Mouse (Mus musculus): ENCODE results near the gene Trim8.
A peak's percentile ranks its signal among the peaks of the same experiment; 100 is the strongest.

Trim8 gene

DNA sequence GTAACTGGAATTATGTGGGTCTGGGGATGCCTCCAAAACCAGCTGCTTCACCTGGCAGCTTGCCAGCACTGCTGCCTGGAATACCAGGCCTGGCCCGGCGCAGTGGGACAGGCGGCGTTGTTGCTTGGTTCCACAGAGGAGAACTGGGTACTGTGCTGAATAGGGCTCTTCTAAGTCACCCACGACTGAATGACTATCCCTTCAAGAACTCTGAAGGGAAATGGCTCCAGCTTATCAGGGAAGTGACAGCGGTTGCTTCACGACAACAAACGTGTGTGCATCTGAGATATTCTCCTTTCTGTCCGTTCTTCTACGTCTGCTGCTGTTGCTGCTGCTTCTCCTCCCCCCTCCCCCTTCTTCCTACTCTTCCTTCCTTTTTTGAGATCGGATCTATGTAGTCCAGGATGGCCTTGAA lies 52.0 kb downstream of the Trim8 start:
- peak in 1 of 2 experiments; percentile 53 for DNase-seq

DNA sequence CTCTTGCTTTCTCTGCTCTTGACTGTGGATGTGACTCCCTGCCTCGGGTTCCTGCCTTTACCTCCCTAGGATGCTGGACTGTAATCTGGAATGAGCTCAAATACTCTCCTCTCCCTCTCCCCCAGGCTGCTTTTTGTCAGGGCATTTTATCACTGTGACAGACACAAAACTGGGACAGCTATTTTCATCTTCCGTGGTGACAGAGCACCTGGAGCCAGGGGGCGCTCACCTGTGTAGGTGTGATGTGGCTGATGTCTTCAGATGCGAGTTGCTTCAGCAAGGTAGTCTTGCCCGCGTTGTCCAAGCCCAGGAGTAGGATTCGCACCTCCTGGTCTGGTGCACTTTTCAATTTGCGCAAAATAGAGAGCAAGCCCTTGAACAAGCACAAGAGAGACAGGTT lies 56.5 kb downstream of the Trim8 start:
- DNase-seq, result no peak

DNA sequence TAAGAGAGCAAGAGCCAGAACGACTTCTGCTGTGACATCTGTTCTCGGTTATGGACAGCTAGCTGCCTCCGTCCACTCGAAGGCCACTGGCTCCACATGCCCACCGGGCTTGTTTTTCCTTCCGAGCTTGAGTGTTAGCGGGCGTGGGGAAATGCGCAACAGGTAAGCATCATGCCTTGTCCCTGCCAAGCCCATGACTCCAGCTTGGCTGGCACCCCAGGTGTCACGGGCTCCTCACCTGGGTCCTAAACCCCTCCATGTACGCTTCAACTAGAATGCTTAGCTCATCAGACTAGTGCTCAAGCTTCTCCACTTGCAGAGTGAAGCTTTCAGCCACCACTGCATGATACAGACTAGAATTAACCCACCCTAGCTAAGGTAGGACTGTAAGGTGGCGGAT lies 57.1 kb downstream of the Trim8 start:
- DNase-seq, result peak; percentile 75 to 83

DNA sequence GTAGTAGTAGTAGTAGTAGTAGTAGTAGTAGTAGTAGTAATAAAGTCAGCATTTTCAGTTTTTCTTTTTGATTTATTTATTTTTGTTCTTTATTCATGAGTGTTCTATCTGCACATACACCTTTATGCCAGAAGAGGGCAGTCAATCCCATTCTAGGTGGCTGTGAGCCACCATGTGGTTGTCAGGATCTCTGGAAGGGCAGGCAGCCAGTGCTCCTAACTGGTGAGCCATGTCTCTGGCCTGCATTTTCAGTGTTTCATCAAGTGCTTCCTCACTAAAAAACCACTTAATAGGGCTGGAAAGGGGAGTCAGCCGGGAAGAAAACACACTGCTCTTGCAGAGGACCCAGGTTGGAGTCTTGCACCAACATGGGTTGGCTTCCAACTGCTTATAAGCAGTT lies 60.6 kb downstream of the Trim8 start:
- DNase-seq, result peak; percentile 77 to 83

DNA sequence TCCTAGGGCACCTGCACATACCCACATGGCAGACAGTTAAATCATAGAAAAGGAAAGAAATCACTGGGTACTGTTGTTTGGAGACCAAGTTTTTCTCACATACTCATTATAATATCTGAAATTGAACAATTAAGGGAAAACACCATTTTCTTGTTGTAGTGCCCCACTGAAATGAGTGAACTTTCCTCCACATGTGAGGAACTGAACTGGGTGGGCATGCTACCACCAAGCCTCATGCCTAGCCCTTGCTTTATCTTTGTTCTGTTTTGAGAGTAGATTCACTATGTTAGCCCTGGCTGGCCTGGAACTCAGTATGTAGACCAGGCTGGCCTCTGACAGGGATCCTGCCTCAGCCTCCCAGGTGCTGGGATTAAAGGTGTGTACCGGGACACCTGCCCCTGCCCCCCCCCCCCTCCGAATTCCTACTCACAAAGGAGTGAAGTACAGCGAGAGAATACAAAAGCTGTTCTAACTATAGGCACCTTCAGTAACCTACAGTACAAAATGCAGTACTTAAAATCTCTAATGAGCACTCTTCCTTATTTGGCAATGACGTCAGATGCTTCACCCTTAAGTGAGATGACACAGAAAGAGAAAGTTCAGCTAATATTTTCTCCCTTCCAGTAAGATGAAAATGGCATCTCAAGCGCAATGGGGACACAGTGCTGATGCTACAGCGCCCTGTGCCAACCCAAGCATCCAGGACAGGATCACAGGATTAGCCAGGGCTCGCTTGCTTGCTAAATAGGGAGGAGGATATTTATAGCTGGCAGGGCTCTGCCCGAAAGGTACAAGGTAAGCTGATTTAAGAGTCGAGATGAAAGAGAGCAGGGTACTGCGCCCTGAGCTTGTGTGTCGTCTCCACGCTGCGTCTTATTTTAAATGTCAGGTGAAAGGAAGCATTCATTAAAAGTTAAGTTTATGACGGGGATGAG lies 61.3 kb downstream of the Trim8 start:
- DNase-seq, result peak; percentile 72 to 81

DNA sequence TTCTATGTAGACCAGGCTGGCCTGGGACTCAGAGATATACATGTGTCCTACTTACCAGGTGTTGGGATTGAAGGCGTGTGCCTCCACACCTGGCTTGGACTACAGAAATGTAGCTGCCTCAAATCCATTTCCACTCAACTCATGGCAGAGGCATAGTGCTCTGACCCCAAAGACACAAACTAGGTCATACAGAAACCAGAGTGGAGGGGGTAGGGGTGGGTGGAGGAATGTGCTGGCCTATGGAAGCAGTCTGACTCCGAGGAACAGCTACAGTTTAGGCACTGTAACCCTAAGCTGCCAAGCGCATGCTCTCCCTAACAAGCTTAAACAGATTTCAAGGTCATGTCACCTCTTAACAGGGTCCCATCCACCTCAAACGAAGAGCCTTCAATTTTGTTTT lies 62.1 kb downstream of the Trim8 start:
- DNase-seq, result no peak

DNA sequence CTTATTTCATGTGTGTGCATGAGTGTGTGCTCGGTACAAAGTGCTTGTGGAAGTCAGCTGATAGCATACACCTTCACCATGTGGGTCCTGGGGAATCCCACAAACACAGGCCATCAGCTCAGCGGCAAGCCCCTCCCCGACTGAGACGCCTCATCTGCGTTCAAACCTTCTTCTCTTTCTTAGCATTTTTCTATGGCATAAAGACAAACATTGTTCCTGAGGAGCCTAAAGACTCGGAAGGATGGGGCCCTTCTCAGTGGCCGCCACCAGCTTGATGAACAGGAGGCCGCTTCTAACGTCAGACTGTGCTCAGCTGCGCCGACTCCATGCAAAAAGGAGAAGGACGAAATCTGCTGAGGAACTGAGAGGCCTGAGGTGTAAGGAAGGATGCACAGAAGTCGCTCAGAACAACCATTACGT lies 62.6 kb downstream of the Trim8 start:
- peak; percentile 29 to 39 for DNase-seq

Data from cerebellum, postnatal 25 days (tissue).